26 mouse cellular contexts compared by ENCODE assay signal in genomic region chr10:67599390-67599789, GRCm38 (mm10).
"Had no signal": no experiment of that assay in that cellular context is flagged by ENCODE, and none has a peak within 500 bp of the region (broad histone marks: within the 10 kb centered on the region; RNA-seq: fewer than 3 reads in every experiment).

No protein-coding gene starts in this region.

- H3K9ac ChIP-seq: heart, embryonic 13.5 days; heart, embryonic 15.5 days; hindbrain, embryonic 13.5 days; hindbrain, embryonic 15.5 days; kidney, embryonic 15.5 days; limb, embryonic 12.5 days; liver, embryonic 13.5 days; liver, embryonic 15.5 days had no signal

- ATAC-seq: hindbrain, postnatal 0 days; intestine, postnatal 0 days had no signal

- H3K4me3 ChIP-seq: gastrocnemius, adult 2 months; heart, adult 2 months; heart, embryonic 13.5 days; heart, embryonic 15.5 days; hindbrain, embryonic 13.5 days; hindbrain, embryonic 15.5 days; kidney, embryonic 15.5 days; left cerebral cortex, adult 2 months; limb, embryonic 10.5 days; limb, embryonic 12.5 days; liver, embryonic 13.5 days; liver, embryonic 15.5 days had no signal

- H3K36me3 ChIP-seq: heart, embryonic 13.5 days; heart, embryonic 15.5 days; hindbrain, embryonic 13.5 days; hindbrain, embryonic 15.5 days; kidney, embryonic 15.5 days; limb, embryonic 10.5 days; limb, embryonic 12.5 days; liver, embryonic 13.5 days; liver, embryonic 15.5 days had no signal

- H3K4me1 ChIP-seq: hindbrain, embryonic 13.5 days; hindbrain, embryonic 15.5 days; kidney, embryonic 15.5 days; limb, embryonic 12.5 days; liver, embryonic 13.5 days; liver, embryonic 15.5 days had no signal

- H3K27me3 ChIP-seq: heart, embryonic 13.5 days; heart, embryonic 15.5 days; hindbrain, embryonic 13.5 days; hindbrain, embryonic 15.5 days; kidney, embryonic 15.5 days; limb, embryonic 12.5 days; liver, embryonic 13.5 days; liver, embryonic 15.5 days had no signal

- H3K4me2 ChIP-seq: heart, embryonic 11.5 days; heart, embryonic 13.5 days; heart, embryonic 15.5 days; hindbrain, embryonic 13.5 days; hindbrain, embryonic 15.5 days; kidney, embryonic 15.5 days; limb, embryonic 12.5 days; liver, embryonic 11.5 days; liver, embryonic 13.5 days; liver, embryonic 15.5 days had no signal

- DNase-seq: gastrocnemius, adult 2 months; gastrocnemius, postnatal 14 days; gastrocnemius, postnatal 36 days; heart, adult 2 months; heart, postnatal 14 days; heart, postnatal 36 days; kidney, adult 18-20 months; kidney, adult 8-10 months; kidney, postnatal 14 days; kidney, postnatal 36 days; liver; liver, embryonic 13.5 days had no signal

- H3K9me3 ChIP-seq: heart, embryonic 13.5 days; heart, embryonic 15.5 days; hindbrain, embryonic 13.5 days; hindbrain, embryonic 15.5 days; kidney, embryonic 15.5 days; limb, embryonic 10.5 days; limb, embryonic 12.5 days; liver, embryonic 13.5 days; liver, embryonic 15.5 days had no signal

- H3K27ac ChIP-seq: gastrocnemius, adult 2 months; heart, adult 2 months; heart, embryonic 13.5 days; heart, embryonic 15.5 days; hindbrain, embryonic 13.5 days; hindbrain, embryonic 15.5 days; hindbrain, postnatal 0 days; kidney, embryonic 15.5 days; kidney, postnatal 0 days; left cerebral cortex, adult 2 months; limb, embryonic 10.5 days; limb, embryonic 12.5 days; liver, embryonic 13.5 days; liver, embryonic 15.5 days had no signal
